Mouse (Mus musculus) hindbrain, embryonic 11.5 days (tissue): ENCODE results near the gene H2-K1. TPM values are rescaled to one million over a fixed set of nuclear protein-coding genes. Genes with fewer than 3 reads are reported as not detected.

Source experiments
- ATAC-seq: fragments of 200-750 bp; cut with Nextera tagmentation; 2 replicates; pipeline ENCODE4 v1.8.0; 2017; ENCODE audit warnings: mild to moderate bottlenecking, moderate TSS enrichment, moderate library complexity; ENCODE audit not compliant: low FRiP score
- DNase-seq: peaks from one replicate; pipeline ENCODE4 v3.0.0-alpha.2; 2015; ENCODE audit warnings: low spot score
- H3K27ac ChIP-seq: fragments of 300-500 bp; sonication (generic); 2 replicates; pipeline ENCODE4 v1.5.1; 2014; ENCODE audit warnings: mild to moderate bottlenecking, low read depth, low read length
- H3K27me3 ChIP-seq: fragments of 300-500 bp; sonication (generic); 2 replicates; pipeline ENCODE4 v1.6.1; 2014; ENCODE audit warnings: mild to moderate bottlenecking, low read length, moderate library complexity, mixed read lengths; ENCODE audit not compliant: control insufficient read depth, insufficient read depth
- H3K36me3 ChIP-seq: fragments of 300-500 bp; sonication (generic); 2 replicates; pipeline ENCODE4 v1.6.1; 2014; ENCODE audit warnings: mild to moderate bottlenecking, low read length, moderate library complexity, mixed read lengths; ENCODE audit not compliant: control insufficient read depth, insufficient read depth
- H3K4me1 ChIP-seq: fragments of 300-500 bp; sonication (generic); replicated peaks from 2 replicates; pipeline ENCODE4 v1.6.1; 2014; ENCODE audit warnings: low read length, mixed read lengths; ENCODE audit not compliant: control insufficient read depth, insufficient read depth
- H3K4me2 ChIP-seq: fragments of 300-500 bp; sonication (generic); replicated peaks from 2 replicates; pipeline ENCODE4 v1.6.1; 2014; ENCODE audit warnings: mild to moderate bottlenecking, low read depth, low read length
- H3K4me3 ChIP-seq: fragments of 300-500 bp; sonication (generic); 2 replicates; pipeline ENCODE4 v1.5.1; 2014; ENCODE audit warnings: low read depth, low read length
- H3K9ac ChIP-seq: fragments of 300-500 bp; sonication (generic); 2 replicates; pipeline ENCODE4 v1.6.1; 2014; ENCODE audit warnings: low read depth, low read length
- H3K9me3 ChIP-seq: fragments of 300-500 bp; sonication (generic); 2 replicates; pipeline ENCODE4 v1.6.1; 2016; ENCODE audit warnings: low read length; ENCODE audit not compliant: control insufficient read depth
- WGBS: fragments of 180-500 bp; shearing (Covaris S2); extraction: QIAGEN DNeasy Blood & Tissue Kit; methylation state at CpG from one replicate; pipeline ENCODE4 v1.1.7; 2014; 5-methylcytosine and 5-hydroxymethylcytosine counted together
- polyA plus RNA-seq: library from polyadenylated mRNA; unstranded; fragments of >200 nt; fragmentation: Nextera tagmentation; extraction: Ambion mirVana; gene quantifications from 2 replicates; pipeline ENCODE4 v1.2.1, GENCODE M21; 2014

Gene H2-K1
- polyA plus RNA-seq, 1 experiment from 2014 or later = 18.7 TPM

DNA sequence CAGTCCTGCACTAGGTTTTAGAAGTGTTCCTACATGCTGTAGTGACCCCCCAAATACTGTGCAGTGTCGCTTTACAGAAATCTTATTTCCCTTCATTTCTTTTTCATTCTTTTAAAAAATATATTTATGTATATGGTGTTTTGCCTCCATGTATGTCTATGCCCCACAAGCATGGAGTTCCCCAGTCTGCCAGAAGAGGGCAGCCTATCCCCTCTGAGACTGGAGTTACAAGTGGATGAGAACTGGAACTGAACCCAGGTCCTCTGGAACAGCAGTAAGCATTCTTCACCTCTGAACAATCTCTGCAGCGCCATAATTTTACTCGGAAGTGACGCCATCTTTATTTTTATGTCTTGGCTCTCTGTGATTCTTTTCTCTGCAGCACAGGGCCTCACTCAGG is 30.8 kb downstream of the H2-K1 start:
- Histone ChIP-seq H3K27me3 (no peaks in the 10 kb centered on the region), H3K9ac (no peak overlapping the region), H3K4me1 (no peaks in the 10 kb centered on the region), H3K4me2 (no peak overlapping the region), H3K27ac (no peak overlapping the region), H3K4me3 (no peak overlapping the region), H3K9me3 (no peaks in the 10 kb centered on the region), H3K36me3 (no peaks in the 10 kb centered on the region)
- ATAC-seq = no peak
- WGBS = 73% methylated on average over 4 of the region's 4 CpGs
- no peak for DNase-seq

DNA sequence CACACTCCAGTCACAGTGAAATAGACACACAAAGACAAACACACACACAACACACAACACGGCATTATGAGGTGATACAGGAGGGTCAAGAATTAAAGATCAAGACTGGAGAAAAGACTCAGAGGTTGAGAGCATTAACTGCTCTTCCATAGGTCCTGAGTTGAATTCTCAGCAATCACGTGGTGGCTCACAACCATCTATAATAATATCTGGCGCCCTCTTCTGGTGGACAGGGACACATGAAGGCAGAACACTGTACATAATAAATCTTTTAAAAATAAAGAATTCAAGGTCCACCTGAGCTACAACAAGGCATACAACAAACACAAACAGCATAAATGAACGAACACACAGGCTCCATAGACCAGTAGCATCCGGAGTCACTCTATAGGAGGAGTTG is 31.2 kb downstream of the H2-K1 start:
- H3K9me3 ChIP-seq = no peaks in the 10 kb centered on the region
- H3K27ac ChIP-seq = no peak overlapping the region
- no peaks in the 10 kb centered on the region for H3K27me3 ChIP-seq
- no peaks in the 10 kb centered on the region for H3K4me1 ChIP-seq
- no peaks in the 10 kb centered on the region for H3K36me3 ChIP-seq
- 35% methylated on average over 5 of the region's 5 CpGs for WGBS
- no peak overlapping the region for H3K4me2 ChIP-seq
- H3K4me3 ChIP-seq = no peak overlapping the region
- DNase-seq (peak; percentile 57), ATAC-seq (peak; percentile 43)
- no peak overlapping the region for H3K9ac ChIP-seq

DNA sequence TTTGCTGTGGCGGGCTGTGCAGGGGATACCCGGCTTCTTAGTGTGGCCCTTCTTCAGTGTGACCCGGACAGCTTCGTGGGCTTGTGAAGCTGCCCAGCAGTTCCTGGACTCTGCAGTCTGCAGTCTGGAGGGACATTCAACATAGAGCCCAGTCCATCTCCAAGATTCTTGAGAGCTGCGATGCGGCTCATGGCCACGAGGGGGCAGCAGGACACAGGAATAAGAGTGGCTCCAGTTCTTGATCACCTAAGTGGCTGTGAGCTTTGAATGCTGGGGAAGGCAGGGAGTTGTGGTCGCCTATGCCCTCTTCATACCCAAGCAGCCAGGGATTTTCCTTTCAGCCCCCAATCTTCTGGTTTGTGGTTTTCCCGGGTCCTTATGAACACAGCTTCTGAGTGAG is 31.7 kb downstream of the H2-K1 start:
- Histone ChIP-seq H3K9me3 (no peaks in the 10 kb centered on the region), H3K4me2 (no peak overlapping the region), H3K27ac (no peak overlapping the region), H3K27me3 (no peaks in the 10 kb centered on the region), H3K9ac (no peak overlapping the region), H3K36me3 (no peaks in the 10 kb centered on the region), H3K4me1 (no peaks in the 10 kb centered on the region), H3K4me3 (no peak overlapping the region)
- peak; percentile 93 for DNase-seq
- ATAC-seq = peak; percentile 56
- WGBS = 2% methylated on average over 9 of the region's 9 CpGs

DNA sequence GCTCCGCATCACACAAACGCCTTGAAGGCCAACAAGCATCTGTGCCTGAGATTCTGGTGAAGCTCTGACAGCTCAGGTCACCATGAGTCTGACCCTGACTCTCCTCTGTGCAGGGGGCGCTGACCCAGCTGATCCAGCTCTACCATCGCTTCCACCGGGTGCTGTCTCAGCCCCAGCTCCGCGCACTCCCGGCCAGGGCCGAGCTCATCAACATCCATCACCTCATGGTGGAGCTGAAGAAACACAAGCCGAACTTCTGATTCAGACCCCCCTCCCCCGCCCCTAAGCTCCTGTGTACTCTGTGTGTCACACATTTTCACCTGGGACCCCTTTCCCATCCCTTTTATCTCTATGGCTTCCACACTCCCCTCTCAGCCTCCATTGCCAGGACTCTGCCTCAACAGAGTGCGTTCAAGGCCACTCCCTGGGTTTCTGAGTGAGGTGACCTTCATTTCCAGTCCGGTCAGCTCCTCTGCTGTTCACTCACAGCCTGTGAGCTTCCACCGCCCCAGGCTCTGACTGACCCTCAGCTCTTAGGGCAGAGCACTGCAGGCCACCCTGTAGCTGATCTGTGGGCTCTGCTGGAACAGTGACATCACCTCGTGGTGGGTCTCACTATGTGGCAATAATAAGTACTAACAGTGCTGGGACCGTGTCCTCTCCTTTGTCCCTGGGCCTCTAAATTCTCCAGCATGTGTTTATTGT is 34.1 kb downstream of the H2-K1 start:
- H3K27ac ChIP-seq = no peak overlapping the region
- no peaks in the 10 kb centered on the region for H3K4me1 ChIP-seq
- H3K4me3 ChIP-seq = no peak overlapping the region
- no peaks in the 10 kb centered on the region for H3K9me3 ChIP-seq
- DNase-seq = no peak
- no peaks in the 10 kb centered on the region for H3K27me3 ChIP-seq
- H3K9ac ChIP-seq = no peak overlapping the region
- WGBS = 87% methylated on average over 16 of the region's 16 CpGs
- no peak overlapping the region for H3K4me2 ChIP-seq
- H3K36me3 ChIP-seq = no peaks in the 10 kb centered on the region
- ATAC-seq = no peak

DNA sequence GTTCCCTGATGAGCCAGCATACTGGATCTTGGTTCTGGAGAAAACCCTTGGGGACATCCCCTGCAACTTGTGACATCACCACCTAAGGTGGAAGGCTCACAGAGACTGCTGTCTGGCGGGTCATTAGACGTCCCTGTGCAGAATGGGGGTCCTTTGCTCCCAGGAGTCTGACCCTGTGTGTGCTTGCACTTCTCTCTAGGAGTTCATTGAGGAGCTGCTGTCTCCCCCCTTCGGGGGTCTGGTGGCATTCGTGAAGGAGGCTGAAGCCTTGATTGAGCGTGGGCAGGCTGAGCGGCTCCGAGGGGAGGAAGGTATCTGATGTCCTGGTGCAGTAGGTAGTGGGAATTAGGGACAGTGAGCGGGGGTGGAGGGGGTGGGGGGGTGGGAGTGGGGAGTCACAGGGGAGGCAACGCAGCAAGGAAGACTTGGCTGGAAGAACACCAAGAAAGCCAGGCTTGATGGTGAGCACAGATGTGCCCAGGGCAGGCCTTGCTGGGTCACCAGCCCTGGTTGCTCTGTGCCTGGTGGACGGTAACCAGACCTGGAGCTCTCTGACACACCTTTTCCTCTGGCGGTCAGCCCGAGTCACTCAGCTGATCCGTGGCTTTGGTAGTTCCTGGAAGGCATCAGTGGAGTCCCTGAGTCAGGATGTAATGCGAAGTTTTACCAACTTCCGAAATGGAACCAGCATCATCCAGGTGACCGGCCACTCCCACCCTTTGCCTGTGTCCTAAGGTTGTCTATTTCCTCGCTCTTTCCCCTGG is 34.9 kb downstream of the H2-K1 start:
- Histone ChIP-seq H3K9ac (no peak overlapping the region), H3K9me3 (no peaks in the 10 kb centered on the region), H3K27me3 (no peaks in the 10 kb centered on the region), H3K27ac (no peak overlapping the region), H3K4me2 (no peak overlapping the region), H3K4me1 (no peaks in the 10 kb centered on the region), H3K4me3 (no peak overlapping the region), H3K36me3 (no peaks in the 10 kb centered on the region)
- no peak for DNase-seq
- WGBS = 92% methylated on average over 17 of the region's 17 CpGs
- ATAC-seq = no peak

DNA sequence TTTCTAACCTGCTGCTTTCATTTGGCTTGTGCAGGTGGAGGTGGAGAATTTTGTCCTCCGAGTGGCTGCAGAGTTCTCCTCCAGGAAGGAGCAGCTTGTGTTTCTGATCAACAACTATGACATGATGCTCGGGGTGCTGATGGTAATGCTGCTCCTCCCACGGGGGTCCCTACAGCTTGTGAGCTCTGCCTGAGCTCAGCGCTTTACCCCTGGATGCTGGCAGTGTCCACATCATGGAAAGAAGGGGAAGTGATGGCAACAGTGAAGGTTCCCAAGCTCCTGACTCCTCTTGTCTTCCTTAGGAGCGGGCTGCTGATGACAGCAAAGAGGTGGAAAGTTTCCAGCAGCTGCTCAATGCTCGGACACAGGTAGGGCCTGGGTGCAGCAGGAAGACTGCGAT is 37.3 kb downstream of the H2-K1 start:
- Histone ChIP-seq H3K27ac (no peak overlapping the region), H3K4me3 (no peak overlapping the region), H3K27me3 (no peaks in the 10 kb centered on the region), H3K4me1 (no peaks in the 10 kb centered on the region), H3K9ac (no peak overlapping the region), H3K9me3 (no peaks in the 10 kb centered on the region), H3K4me2 (no peak overlapping the region), H3K36me3 (no peaks in the 10 kb centered on the region)
- 91% methylated on average over 7 of the region's 7 CpGs for WGBS
- ATAC-seq (no peak), DNase-seq (no peak)

DNA sequence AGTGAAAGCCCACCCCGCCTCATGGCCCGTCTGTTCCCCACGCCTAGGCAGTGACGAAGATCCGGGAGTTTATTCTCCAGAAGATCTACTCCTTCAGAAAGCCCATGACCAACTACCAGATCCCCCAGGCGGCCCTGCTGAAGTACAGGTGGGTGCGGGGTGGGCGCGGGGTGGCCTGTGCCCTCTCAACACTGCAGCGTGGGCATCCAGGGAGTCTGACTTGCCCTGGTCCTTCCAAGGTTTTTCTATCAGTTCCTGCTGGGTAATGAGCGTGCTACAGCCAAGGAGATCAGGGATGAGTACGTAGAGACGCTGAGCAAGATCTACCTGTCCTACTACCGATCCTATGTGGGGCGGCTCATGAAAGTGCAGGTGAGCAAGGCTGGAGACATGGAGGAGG is 40.2 kb downstream of the H2-K1 start:
- no peaks in the 10 kb centered on the region for H3K27me3 ChIP-seq

DNA sequence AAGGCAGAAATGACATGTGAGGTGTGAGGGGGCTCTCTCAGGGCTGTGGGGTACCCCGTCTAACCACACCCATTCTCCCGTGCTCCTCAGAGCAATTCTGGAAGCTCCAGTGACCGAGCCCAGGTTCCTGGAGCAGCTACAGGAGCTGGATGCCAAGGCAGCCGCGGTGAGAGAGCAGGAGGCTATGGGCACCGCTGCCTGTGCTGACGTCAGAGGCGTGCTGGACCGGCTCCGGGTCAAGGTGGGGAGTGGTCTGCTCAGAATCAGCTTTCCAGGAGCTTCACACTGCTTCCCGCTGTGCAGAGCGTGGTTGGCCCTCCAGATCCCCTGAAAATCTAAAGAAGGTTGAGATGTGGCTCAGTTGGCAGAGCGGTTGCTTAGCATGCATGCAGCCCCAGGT is 41.0 kb downstream of the H2-K1 start:
- Histone ChIP-seq H3K9me3 (no peaks in the 10 kb centered on the region), H3K27me3 (no peaks in the 10 kb centered on the region), H3K4me1 (peaks cover 8% of the 10 kb centered on the region), H3K4me3 (no peak overlapping the region), H3K27ac (no peak overlapping the region), H3K36me3 (no peaks in the 10 kb centered on the region), H3K9ac (no peak overlapping the region), H3K4me2 (no peak overlapping the region)
- ATAC-seq (no peak), DNase-seq (no peak)
- 95% methylated on average over 13 of the region's 13 CpGs for WGBS

More for the DNA sequence above, 40.2 kb downstream of the H2-K1 start:
- Histone ChIP-seq H3K9ac (no peak overlapping the region), H3K4me2 (no peak overlapping the region), H3K9me3 (no peaks in the 10 kb centered on the region), H3K4me1 (peaks cover 3% of the 10 kb centered on the region; the same call in 1 of the 2 replicates), H3K27ac (no peak overlapping the region), H3K4me3 (no peak overlapping the region), H3K36me3 (no peaks in the 10 kb centered on the region)
- ATAC-seq (no peak), DNase-seq (no peak)
- 93% methylated on average over 15 of the region's 15 CpGs for WGBS

DNA sequence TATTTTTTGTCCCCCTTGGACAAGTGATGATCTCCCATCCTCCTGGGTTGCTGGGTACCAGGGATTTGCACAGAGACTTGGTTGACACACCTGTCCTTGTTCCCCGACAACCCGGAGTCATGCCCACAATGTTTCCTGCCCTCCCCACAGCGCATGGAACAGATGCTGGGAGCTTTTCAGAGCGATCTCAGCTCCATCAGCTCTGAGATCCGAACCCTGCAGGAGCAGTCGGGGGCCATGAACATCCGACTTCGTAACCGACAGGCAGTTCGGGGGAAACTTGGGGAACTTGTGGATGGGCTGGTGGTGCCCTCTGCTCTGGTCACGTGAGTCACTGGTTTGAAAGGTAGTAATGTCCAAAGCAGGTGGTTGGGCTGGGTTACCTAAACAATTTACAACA is 41.7 kb downstream of the H2-K1 start:
- Histone ChIP-seq H3K4me1 (peaks cover 11% of the 10 kb centered on the region), H3K4me2 (no peak overlapping the region), H3K4me3 (no peak overlapping the region), H3K36me3 (no peaks in the 10 kb centered on the region), H3K27me3 (no peaks in the 10 kb centered on the region), H3K27ac (no peak overlapping the region), H3K9me3 (no peaks in the 10 kb centered on the region), H3K9ac (no peak overlapping the region)
- DNase-seq (no peak), ATAC-seq (no peak)
- 92% methylated on average over 11 of the region's 11 CpGs for WGBS
